Mouse (Mus musculus): ENCODE measurements at regions not wholly inside any gene's neighbourhood (a gene's known extent, or its start where the extent isn't known, plus 50 kb on each side); places are given as distances from the start of the nearest gene placed in this dataset.
A peak's percentile ranks its signal among the peaks of the same experiment; 100 is the strongest.

GRCm38 (mm10) chr6:20493742-20494303, 721.5 kb upstream of the Kcnd2 start:
- no peak for DNase-seq

- peak; percentile 77 to 78 for DNase-seq
Observed at GRCm38 (mm10) chr6:20502338-20503079, 712.8 kb upstream of the Kcnd2 start.

Data from cerebellum, postnatal 10 days (tissue).